Mouse (Mus musculus): ENCODE data around the gene Mecom.

GRCm38 (mm10) chr3:30510646-30511045 lies 37.2 kb downstream of the Mecom start:
- TF ChIP-seq CTCF (IDR thresholded peaks at IDR 0.05; ENCODE audit: extremely low read depth, insufficient read depth, insufficient read length, insufficient replicate concordance) (no peak), POLR2A (IDR thresholded peaks at IDR 0.05; ENCODE audit: low read depth, low read length) (no peak)
